Mouse (Mus musculus) forebrain, embryonic 15.5 days (tissue): ENCODE data around the gene Mrpl14. TPM values are rescaled to one million over a fixed set of nuclear protein-coding genes. Genes with fewer than 3 reads are reported as not detected.

Experiments used
- ATAC-seq: fragments of 200-750 bp; cut with Nextera tagmentation; replicated peaks from 2 replicates; pipeline ENCODE4 v1.8.0; 2017; ENCODE audit warnings: mild to moderate bottlenecking, moderate TSS enrichment, moderate library complexity
- H3K27ac ChIP-seq: fragments of 300-500 bp; sonication (generic); replicated peaks from 2 replicates; pipeline ENCODE4 v1.5.1; 2015; ENCODE audit warnings: mild to moderate bottlenecking, inconsistent platforms
- H3K27me3 ChIP-seq: fragments of 300-500 bp; sonication (generic); 2 replicates; pipeline ENCODE4 v1.6.1; 2015; ENCODE audit warnings: inconsistent platforms
- H3K36me3 ChIP-seq: fragments of 300-500 bp; sonication (generic); 2 replicates; pipeline ENCODE4 v1.6.1; 2015; ENCODE audit warnings: mild to moderate bottlenecking, inconsistent platforms
- H3K4me1 ChIP-seq: fragments of 300-500 bp; sonication (generic); 2 replicates; pipeline ENCODE4 v1.6.1; 2015; ENCODE audit warnings: inconsistent platforms
- H3K4me2 ChIP-seq: fragments of 300-500 bp; sonication (generic); replicated peaks from 2 replicates; pipeline ENCODE4 v1.6.1; 2015; ENCODE audit warnings: mild to moderate bottlenecking, inconsistent platforms
- H3K4me3 ChIP-seq: fragments of 300-500 bp; sonication (generic); 2 replicates; pipeline ENCODE4 v1.5.1; 2015; ENCODE audit warnings: mild to moderate bottlenecking, inconsistent platforms
- H3K9ac ChIP-seq: fragments of 300-500 bp; sonication (generic); replicated peaks from 2 replicates; pipeline ENCODE4 v1.6.1; 2015; ENCODE audit warnings: mild to moderate bottlenecking, inconsistent platforms
- H3K9me3 ChIP-seq: fragments of 300-500 bp; sonication (generic); 2 replicates; pipeline ENCODE4 v1.6.1; 2016; ENCODE audit warnings: inconsistent platforms
- WGBS: fragments of 180-500 bp; shearing (Covaris S2); methylation state at CpG from one replicate; pipeline ENCODE4 v1.1.7; 2015; ENCODE audit warnings: mixed read lengths; 5-methylcytosine and 5-hydroxymethylcytosine counted together
- polyA plus RNA-seq: library from polyadenylated mRNA; unstranded; fragments of >200 nt; fragmentation: Nextera tagmentation; extraction: Ambion mirVana; gene quantifications from 2 replicates; pipeline ENCODE4 v1.2.1, GENCODE M21; 2015

Mrpl14 gene
- polyA plus RNA-seq, 1 experiment from 2014 or later = 122 TPM

GRCm38 (mm10) chr17:45730696-45731095 lies 44.6 kb downstream of the Mrpl14 start:
- H3K9me3 ChIP-seq = no peaks in the 10 kb centered on the region
- no peaks in the 10 kb centered on the region; the same call in 1 of the 2 replicates for H3K27me3 ChIP-seq
- no peak overlapping the region for H3K27ac ChIP-seq
- H3K9ac ChIP-seq = no peak overlapping the region; the same call in 1 of the 2 replicates
- H3K4me2 ChIP-seq = no peak overlapping the region
- no peak overlapping the region for H3K4me3 ChIP-seq
- H3K36me3 ChIP-seq = no peaks in the 10 kb centered on the region
- H3K4me1 ChIP-seq = peaks cover 28% of the 10 kb centered on the region
- no peak for ATAC-seq
- WGBS = 82% methylated on average over 4 of the region's 4 CpGs

- no peaks in the 10 kb centered on the region for H3K36me3 ChIP-seq
- no peak overlapping the region for H3K27ac ChIP-seq
- WGBS = 21% methylated on average over 9 of the region's 9 CpGs
- H3K4me2 ChIP-seq = no peak overlapping the region
- H3K9me3 ChIP-seq = no peaks in the 10 kb centered on the region
- no peaks in the 10 kb centered on the region; the same call in 1 of the 2 replicates for H3K27me3 ChIP-seq
- no peak overlapping the region for H3K4me3 ChIP-seq
- H3K4me1 ChIP-seq = peaks cover 34% of the 10 kb centered on the region
- no peak overlapping the region; the same call in 1 of the 2 replicates for H3K9ac ChIP-seq
- ATAC-seq = peak; percentile 20
Measured at GRCm38 (mm10) chr17:45731172-45731864, 45.2 kb downstream of the Mrpl14 start.

GRCm38 (mm10) chr17:45733038-45733734 lies 47.1 kb downstream of the Mrpl14 start:
- Histone ChIP-seq H3K4me1 (peaks cover 40% of the 10 kb centered on the region), H3K9ac (peak overlapping the region; percentile 54), H3K9me3 (no peaks in the 10 kb centered on the region), H3K4me3 (peak overlapping the region; percentile 39), H3K27me3 (no peaks in the 10 kb centered on the region; the same call in 1 of the 2 replicates), H3K4me2 (peak overlapping the region; percentile 90), H3K27ac (peak overlapping the region; percentile 51; the same call in 1 of the 2 replicates), H3K36me3 (no peaks in the 10 kb centered on the region)
- WGBS = 26% methylated on average over 19 of the region's 19 CpGs
- no peak for ATAC-seq

GRCm38 (mm10) chr17:45733735-45734301 lies 47.7 kb downstream of the Mrpl14 start, which contains the start of gene 1600014C23Rik:
TSS of gene 1600014C23Rik (minus strand) at chr17:45733844.
- Histone ChIP-seq H3K4me3 (peak within 1 kb of the TSS; percentile 39), H3K27me3 (no peaks in the 10 kb centered on the region; the same call in 1 of the 2 replicates), H3K4me2 (peak within 1 kb of the TSS; percentile 90), H3K27ac (peak within 1 kb of the TSS; percentile 60), H3K9ac (peak within 1 kb of the TSS; percentile 54), H3K4me1 (peaks cover 40% of the 10 kb centered on the region), H3K9me3 (no peaks in the 10 kb centered on the region), H3K36me3 (no peaks in the 10 kb centered on the region)
- under 1% methylated on average over 41 of the region's 41 CpGs for WGBS
- peak; percentile 55 for ATAC-seq

GRCm38 (mm10) chr17:45734333-45734732 lies 48.2 kb downstream of the Mrpl14 start:
- Histone ChIP-seq H3K27me3 (no peaks in the 10 kb centered on the region; the same call in 1 of the 2 replicates), H3K4me3 (peak overlapping the region; percentile 39; the same call in 1 of the 2 replicates), H3K9me3 (no peaks in the 10 kb centered on the region), H3K4me2 (peak overlapping the region; percentile 90), H3K4me1 (peaks cover 40% of the 10 kb centered on the region), H3K36me3 (no peaks in the 10 kb centered on the region), H3K9ac (0 out of 2 replicates have a peak overlapping the region, but pooled peaks have one; percentile 54), H3K27ac (peak overlapping the region; percentile 60)
- WGBS = 3% methylated on average over 3 of the region's 3 CpGs
- ATAC-seq = no peak

GRCm38 (mm10) chr17:45734881-45735280 lies 48.8 kb downstream of the Mrpl14 start:
- whole genome bisulfite sequencing = 59% methylated on average over 4 of the region's 4 CpGs
- H3K27me3 ChIP-seq = no peaks in the 10 kb centered on the region; the same call in 1 of the 2 replicates
- peaks cover 40% of the 10 kb centered on the region for H3K4me1 ChIP-seq
- H3K27ac ChIP-seq = 0 out of 2 replicates have a peak overlapping the region, but pooled peaks have one; percentile 45
- no peaks in the 10 kb centered on the region for H3K36me3 ChIP-seq
- H3K4me3 ChIP-seq = no peak overlapping the region
- no peaks in the 10 kb centered on the region for H3K9me3 ChIP-seq
- ATAC-seq = no peak
- no peak overlapping the region for H3K4me2 ChIP-seq
- no peak overlapping the region for H3K9ac ChIP-seq

GRCm38 (mm10) chr17:45735382-45736310 lies 49.5 kb downstream of the Mrpl14 start:
- peak; percentile 2; the same call in 1 of the 2 replicates for ATAC-seq
- 7% methylated on average over 10 of the region's 10 CpGs for WGBS
- H3K27me3 ChIP-seq = no peaks in the 10 kb centered on the region; the same call in 1 of the 2 replicates

GRCm38 (mm10) chr17:45736311-45737077 lies 50.4 kb downstream of the Mrpl14 start:
- peaks cover 40% of the 10 kb centered on the region for H3K4me1 ChIP-seq
- H3K4me2 ChIP-seq = peak overlapping the region; percentile 66
- peak overlapping the region; percentile 48 for H3K4me3 ChIP-seq
- H3K36me3 ChIP-seq = no peaks in the 10 kb centered on the region
- under 1% methylated on average over 39 of the region's 72 CpGs for WGBS
- no peaks in the 10 kb centered on the region for H3K9me3 ChIP-seq
- peak; percentile 74 for ATAC-seq
- H3K27me3 ChIP-seq = no peaks in the 10 kb centered on the region; the same call in 1 of the 2 replicates
- peak overlapping the region; percentile 91 for H3K27ac ChIP-seq
- peak overlapping the region; percentile 71 for H3K9ac ChIP-seq

More at GRCm38 (mm10) chr17:45735382-45736310, 49.5 kb downstream of the Mrpl14 start:
- Histone ChIP-seq H3K9me3 (no peaks in the 10 kb centered on the region), H3K27ac (peak overlapping the region; percentile 91), H3K4me3 (peak overlapping the region; percentile 48), H3K9ac (peak overlapping the region; percentile 71), H3K36me3 (no peaks in the 10 kb centered on the region), H3K4me1 (peaks cover 40% of the 10 kb centered on the region), H3K4me2 (peak overlapping the region; percentile 66)

GRCm38 (mm10) chr17:45737078-45737601 lies 51.0 kb downstream of the Mrpl14 start:
- Histone ChIP-seq H3K4me3 (peak overlapping the region; percentile 48), H3K9me3 (no peaks in the 10 kb centered on the region), H3K4me1 (peaks cover 40% of the 10 kb centered on the region), H3K4me2 (peak overlapping the region; percentile 66), H3K36me3 (no peaks in the 10 kb centered on the region), H3K27me3 (no peaks in the 10 kb centered on the region; the same call in 1 of the 2 replicates), H3K9ac (peak overlapping the region; percentile 63), H3K27ac (peak overlapping the region; percentile 91)
- 12% methylated on average over 10 of the region's 10 CpGs for WGBS
- peak; percentile 24 for ATAC-seq

GRCm38 (mm10) chr17:45742371-45743147 lies 56.4 kb downstream of the Mrpl14 start:
- Histone ChIP-seq H3K9ac (no peak overlapping the region), H3K27ac (no peak overlapping the region), H3K27me3 (no peaks in the 10 kb centered on the region), H3K4me1 (no peaks in the 10 kb centered on the region; the same call in 1 of the 2 replicates), H3K4me2 (no peak overlapping the region), H3K4me3 (no peak overlapping the region), H3K36me3 (no peaks in the 10 kb centered on the region), H3K9me3 (no peaks in the 10 kb centered on the region)
- WGBS = 61% methylated on average over 13 of the region's 13 CpGs
- ATAC-seq = no peak
